Mouse (Mus musculus) layer of hippocampus, adult 9-11 months (tissue): Measurements from ENCODE around the gene Gm11492.

ENCODE experiments used
- DNase-seq: peaks from one replicate; pipeline ENCODE4 v3.0.0; 2022

The Gm11492 gene

GRCm38 (mm10) chr11:87602234-87602633 lies 35.8 kb downstream of the Gm11492 start:
- peak; percentile 0 for DNase-seq

GRCm38 (mm10) chr11:87603571-87603970 lies 37.1 kb downstream of the Gm11492 start:
- DNase-seq = no peak

- DNase-seq = no peak
Measured at GRCm38 (mm10) chr11:87609264-87609663, 42.8 kb downstream of the Gm11492 start.

- no peak for DNase-seq
Measured at GRCm38 (mm10) chr11:87611547-87611946, 45.1 kb downstream of the Gm11492 start.

- no peak for DNase-seq
Measured at GRCm38 (mm10) chr11:87613972-87614371, 47.5 kb downstream of the Gm11492 start.

GRCm38 (mm10) chr11:87615551-87615950 lies 49.1 kb downstream of the Gm11492 start:
- DNase-seq = no peak

GRCm38 (mm10) chr11:87615952-87616351 lies 49.5 kb downstream of the Gm11492 start:
- no peak for DNase-seq

- DNase-seq = no peak
Measured at GRCm38 (mm10) chr11:87616790-87617474, 50.5 kb downstream of the Gm11492 start, which contains the start of gene Hsf5. TSS of gene Hsf5 (plus strand) at chr11:87617164.

- no peak for DNase-seq
Measured at GRCm38 (mm10) chr11:87617606-87618005, 51.2 kb downstream of the Gm11492 start.
